Mouse (Mus musculus): Measurements from ENCODE around the gene Proser1.

Gene Proser1

GRCm38 (mm10) chr3:53463046-53463764 is at the start of gene Proser1, which contains the start of gene Nhlrc3:
TSS of gene Proser1 (plus strand) at chr3:53463666.
TSS of gene Nhlrc3 (minus strand) at chr3:53463332.
- DNase-seq (ENCODE audit: low read depth, low spot score), result peak; percentile 95

DNA sequence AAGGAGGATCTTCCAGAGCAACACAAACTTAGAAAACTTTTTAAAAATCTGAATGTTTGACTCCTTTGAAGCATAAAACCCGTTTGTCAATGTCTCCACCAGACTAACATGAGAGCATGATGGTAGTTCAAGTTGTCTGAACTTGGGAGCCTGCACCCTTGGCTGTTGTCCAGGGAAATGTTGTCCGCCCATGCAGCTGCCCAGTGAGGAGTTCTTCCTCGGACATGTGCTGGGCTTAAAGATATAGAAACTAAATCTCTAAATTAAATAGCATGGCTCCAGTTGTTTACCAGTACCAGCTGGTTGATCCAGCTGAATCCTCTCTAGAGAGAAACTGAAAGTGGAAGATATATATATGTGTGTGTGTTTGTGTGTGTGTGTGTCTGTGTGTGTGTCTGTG is 49.5 kb upstream of the Proser1 start:
- no peak for DNase-seq (ENCODE audit: low read depth, low spot score)

DNA sequence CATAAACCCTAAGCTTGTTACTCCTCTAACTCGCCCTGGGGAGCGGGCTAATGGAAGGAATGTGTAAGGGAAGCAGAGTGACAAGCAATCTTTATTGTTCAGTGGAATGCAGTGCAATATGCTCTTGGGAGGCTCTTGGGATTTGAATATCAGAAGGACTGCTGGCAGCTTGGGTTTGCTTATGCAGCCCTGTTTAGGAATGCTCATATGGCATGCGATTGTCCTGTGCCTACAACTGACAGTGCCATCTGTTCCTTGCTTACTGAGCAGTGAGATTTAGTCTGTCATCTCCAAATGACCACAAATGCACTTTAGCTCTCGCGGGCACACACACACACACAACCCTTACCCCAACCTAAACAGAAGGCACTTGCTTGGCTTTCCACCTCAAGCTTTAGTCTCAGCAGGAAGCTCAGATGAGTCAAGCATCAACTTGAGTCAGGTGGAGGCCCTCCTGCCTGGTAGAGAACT is 47.4 kb upstream of the Proser1 start:
- DNase-seq (ENCODE audit: low read depth, low spot score), result no peak

DNA sequence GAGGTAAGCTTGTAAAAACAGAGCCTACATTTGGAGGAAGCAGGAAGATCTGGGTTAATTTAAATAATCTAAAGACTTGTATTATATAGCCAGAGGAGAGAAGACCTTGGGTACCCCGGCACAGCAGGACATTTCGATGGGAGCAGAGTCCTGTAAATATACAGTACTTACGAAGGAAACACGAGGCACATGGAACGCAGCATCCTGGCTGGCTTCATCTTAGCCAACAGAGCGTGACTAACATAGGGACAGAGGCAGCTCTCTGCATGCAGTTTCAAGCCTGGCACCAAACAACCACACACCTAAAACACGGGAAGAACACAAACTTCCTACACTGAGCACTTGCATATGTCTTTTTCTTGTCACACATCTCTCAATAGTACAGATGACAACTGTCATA is 45.8 kb upstream of the Proser1 start:
- no peak for DNase-seq (ENCODE audit: low read depth, low spot score)

DNA sequence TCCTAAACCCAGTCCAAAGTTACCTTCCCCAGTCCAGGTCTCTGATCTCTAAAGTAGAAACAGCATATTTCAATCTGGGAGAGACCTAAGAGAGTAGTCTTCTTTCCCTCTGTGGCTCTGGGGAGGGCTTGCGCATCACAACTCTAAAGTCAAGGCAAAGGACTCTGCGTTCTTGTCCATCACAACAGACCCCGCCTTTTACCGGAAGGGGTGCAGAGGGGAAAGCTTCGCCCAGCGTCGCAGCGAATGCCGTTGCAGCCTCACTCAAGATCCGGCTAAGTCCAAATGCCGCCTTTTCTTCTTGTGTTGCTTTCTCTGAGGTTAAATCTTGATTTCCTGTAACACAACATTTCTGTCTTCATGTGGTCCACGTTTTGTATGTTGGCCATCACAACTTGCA is 41.8 kb upstream of the Proser1 start:
- peak; percentile 50 for DNase-seq (ENCODE audit: low read depth, low spot score)

GRCm38 (mm10) chr3:53422691-53423090 is 40.8 kb upstream of the Proser1 start:
- peak; percentile 42 for DNase-seq (ENCODE audit: low read depth, low spot score)

DNA sequence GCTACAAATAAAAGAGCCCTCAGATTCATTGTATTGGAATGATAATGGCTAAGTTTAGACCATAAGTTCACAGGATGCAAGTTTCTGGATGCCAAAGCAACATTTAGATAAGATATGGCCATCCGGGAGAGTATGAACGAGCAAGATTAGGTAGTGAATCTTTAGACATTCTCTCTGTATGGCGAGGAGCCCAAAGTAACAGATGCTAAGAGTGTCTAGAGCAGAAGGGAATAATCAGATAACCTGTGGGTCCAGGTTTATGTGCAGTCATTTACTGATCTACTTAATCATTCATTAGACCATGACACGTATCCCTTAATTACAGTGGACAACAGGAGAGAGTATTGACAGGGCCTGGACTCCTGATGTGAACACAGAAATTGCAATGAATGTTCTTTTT is 39.9 kb upstream of the Proser1 start:
- no peak for DNase-seq (ENCODE audit: low read depth, low spot score)

- peak; percentile 45 for DNase-seq (ENCODE audit: low read depth, low spot score)
Measured at GRCm38 (mm10) chr3:53434610-53435009, 28.9 kb upstream of the Proser1 start.

GRCm38 (mm10) chr3:53436550-53436949 is 26.9 kb upstream of the Proser1 start:
- no peak for DNase-seq (ENCODE audit: low read depth, low spot score)

DNA sequence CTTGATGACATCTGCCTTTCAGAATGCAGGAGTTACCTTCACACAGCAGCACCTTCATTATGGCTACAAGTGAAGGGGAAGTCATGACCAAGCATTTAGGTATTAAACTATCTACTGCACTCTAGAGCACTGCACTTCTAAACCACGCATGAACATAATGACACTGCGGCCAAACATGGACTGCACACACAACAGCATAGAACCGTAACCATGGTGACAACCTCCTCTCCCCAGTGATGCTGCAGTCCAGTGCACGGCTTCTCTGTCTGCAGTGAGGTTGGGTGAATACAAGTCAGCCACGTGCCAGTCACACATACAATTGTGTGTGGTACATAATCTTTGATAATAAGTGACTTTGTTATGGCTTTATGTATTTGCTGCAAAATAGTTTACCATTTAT is 17.9 kb upstream of the Proser1 start:
- DNase-seq (ENCODE audit: low read depth, low spot score), result no peak

GRCm38 (mm10) chr3:53446801-53447200 is 16.7 kb upstream of the Proser1 start:
- DNase-seq (ENCODE audit: low read depth, low spot score), result no peak

GRCm38 (mm10) chr3:53448208-53448607 is 15.3 kb upstream of the Proser1 start:
- DNase-seq (ENCODE audit: low read depth, low spot score), result peak; percentile 81

DNA sequence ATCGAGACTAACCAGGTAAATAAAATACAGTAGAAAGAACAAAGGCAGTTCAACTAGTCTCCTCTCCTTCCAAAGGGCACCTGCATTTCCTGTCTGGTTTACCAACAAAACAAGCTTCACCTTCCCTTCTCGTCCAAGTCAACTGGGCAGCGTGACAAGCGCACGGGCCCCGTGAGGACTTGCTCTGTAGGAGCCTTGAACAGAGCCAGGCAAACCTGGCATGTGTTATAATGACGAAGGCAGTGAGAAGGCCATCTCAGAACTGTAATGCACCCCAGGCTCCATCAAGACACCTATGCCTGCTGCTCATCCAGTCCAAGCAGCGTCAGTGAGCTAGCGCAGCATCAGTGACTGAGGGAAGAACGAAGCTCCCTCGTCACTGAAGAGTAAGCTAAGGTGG is 12.8 kb upstream of the Proser1 start:
- DNase-seq (ENCODE audit: low read depth, low spot score), result no peak

DNA sequence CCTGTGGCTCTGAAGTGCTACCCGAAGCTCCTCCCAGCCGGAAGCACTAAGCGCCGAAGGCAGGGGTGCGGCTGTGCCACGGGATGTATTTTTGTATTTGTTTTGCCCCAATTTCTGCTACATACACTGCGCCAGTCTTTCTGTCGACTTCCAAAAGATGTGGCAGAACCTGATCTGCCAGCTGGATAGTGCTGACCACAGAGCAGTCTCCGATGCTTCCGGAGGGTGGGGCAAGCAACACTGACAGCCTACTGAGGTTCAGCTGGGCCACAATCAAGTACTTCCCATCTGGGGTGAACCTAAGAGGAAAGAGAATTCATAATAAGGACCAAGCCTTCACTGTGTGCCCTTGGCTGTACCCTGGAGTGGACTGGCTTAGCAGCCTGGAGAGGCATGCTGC is 11.1 kb upstream of the Proser1 start:
- no peak for DNase-seq (ENCODE audit: low read depth, low spot score)

DNA sequence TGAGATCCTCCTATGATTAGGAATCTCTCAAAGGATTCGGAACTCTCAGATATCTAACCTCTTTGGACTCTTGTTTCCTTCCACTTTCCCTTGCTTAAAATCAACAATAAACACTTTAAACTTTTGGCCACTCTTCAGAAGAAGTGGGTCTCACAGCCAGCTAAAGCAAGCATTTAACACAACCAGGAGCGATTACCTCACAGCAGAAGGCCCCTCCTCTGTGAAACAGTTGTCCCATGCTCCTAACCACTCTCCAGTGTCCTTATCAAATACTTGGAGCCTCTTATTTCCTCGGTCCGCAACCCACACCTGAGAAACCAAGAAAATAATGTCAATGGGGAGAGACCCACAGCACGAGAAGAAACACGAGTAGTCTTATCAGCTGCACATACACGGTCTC is 10.1 kb upstream of the Proser1 start:
- no peak for DNase-seq (ENCODE audit: low read depth, low spot score)

DNA sequence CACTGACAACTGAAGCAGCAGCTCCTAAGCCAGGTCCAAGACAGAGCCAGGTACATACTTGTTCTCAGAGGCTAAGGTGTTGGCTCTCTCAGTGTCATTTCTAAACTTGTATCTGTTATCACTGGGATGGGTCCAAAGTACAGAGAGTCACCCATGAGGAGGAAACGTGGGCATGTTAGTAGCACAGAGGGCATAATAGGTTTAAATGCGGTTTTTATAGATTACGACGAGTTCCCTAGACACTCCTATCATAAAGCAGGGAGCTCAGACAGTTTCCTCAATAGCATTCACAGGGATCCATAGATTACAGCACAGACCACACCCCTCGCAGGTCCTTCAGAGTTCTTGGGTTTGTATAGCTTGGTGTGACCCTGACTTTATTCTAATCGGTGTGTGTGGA is 9.5 kb upstream of the Proser1 start:
- DNase-seq (ENCODE audit: low read depth, low spot score), result no peak

DNA sequence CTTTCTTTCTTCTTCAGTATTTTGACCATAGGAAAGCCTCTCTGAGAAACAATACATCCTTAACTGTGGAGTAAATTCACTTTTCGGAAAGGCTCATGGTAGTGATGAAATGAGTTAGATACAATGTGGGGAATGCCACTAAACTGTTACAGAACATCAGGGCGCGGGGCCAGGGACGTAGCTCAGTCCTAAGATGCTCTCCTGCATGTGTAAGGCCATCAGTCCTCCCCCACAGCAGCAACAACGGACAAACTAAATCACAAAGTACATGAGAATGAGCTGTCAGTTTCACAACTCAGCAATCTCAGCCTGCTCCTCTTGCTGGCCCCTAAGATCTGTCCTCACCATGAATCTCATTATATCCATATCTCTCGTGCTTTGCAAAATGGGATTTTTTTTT is 8.9 kb upstream of the Proser1 start:
- no peak for DNase-seq (ENCODE audit: low read depth, low spot score)

DNA sequence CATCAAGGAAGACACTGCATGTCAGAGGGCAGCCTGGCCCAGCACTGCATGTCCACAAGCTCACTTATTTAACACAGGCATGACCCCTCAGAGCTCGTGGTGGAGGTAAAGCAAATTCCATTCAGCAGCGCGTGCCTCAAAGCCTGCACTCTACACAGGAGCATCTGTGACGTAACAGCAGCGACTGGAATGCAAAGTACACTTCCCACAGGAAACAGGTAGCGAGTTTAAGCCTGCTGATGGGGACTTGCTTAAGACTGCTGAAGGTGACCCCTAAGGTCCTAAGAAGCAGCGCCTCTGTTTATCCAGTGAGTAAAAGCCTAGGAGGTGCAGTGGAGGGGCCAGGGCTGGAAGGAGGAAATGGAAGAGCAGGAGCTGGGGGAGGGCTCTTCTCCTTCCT is 8.5 kb upstream of the Proser1 start:
- peak; percentile 82 for DNase-seq (ENCODE audit: low read depth, low spot score)

GRCm38 (mm10) chr3:53457750-53458149 is 5.7 kb upstream of the Proser1 start:
- peak; percentile 63 for DNase-seq (ENCODE audit: low read depth, low spot score)

DNA sequence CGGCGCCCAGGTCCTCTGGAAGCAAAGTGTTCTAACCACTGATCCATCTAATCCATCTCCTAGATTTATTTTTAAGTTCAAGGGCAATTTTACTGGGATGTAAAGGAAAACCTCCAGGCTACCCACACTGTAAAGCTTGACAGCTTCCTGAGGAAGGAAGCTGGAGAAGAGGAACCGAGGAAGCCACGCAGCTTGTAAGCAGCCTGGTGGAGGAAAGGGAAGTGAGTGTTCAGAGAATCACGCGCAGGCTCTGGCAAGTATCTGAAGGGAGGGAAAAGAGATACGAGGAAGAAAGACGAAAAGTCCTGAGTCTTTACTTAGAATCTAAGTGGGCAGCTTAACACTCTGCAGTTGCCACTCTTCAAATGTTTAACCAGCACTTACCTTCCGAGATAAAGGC is 3.4 kb upstream of the Proser1 start:
- no peak for DNase-seq (ENCODE audit: low read depth, low spot score)

DNA sequence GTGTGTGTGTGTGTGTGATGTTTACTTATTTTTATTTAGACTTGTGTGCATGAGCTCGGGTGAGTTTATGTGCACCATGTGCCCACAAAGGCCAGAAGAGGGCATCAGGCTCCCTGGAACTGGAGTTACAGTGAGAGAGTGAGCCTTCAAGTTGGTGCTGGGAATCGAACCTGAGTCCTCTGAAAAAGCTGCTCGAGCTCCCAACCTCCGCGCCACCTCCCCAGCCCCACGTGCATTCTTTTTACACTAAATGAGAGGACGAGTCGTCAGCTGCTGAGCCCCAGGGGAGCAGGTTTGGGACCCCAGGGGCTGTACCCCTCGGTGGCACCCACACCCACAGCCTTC is 793 bp upstream of the Proser1 start:
- peak; percentile 82 for DNase-seq (ENCODE audit: low read depth, low spot score)

GRCm38 (mm10) chr3:53463765-53464114 is 274 bp downstream of the Proser1 start:
- no peak for DNase-seq (ENCODE audit: low read depth, low spot score)

DNA sequence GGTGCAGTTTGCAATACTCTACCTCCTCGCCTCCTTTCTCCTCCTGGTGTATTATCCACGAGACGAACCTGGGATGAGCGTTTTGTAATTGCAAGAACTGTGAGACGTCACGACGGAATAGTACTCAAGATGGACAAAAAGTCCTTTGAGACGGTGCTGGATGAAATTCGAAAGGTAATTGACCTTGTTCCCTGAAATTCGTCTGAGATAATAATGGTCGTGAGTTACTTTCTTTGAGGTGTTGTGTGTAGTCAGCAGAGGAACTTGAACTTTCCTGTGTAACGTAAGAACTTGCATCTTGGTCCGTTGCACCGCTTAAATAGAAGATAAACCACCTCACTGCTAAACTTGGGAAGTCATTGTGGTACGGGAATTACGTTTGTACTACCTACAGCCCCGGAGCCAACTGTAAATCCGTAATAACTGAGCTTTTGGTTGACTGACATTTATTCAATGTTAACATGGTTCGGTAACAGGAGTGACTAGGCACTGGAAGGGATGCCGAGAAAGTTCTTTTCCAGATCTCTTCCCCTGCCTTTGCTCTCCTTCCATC is 756 bp downstream of the Proser1 start:
- no peak for DNase-seq (ENCODE audit: low read depth, low spot score)

DNA sequence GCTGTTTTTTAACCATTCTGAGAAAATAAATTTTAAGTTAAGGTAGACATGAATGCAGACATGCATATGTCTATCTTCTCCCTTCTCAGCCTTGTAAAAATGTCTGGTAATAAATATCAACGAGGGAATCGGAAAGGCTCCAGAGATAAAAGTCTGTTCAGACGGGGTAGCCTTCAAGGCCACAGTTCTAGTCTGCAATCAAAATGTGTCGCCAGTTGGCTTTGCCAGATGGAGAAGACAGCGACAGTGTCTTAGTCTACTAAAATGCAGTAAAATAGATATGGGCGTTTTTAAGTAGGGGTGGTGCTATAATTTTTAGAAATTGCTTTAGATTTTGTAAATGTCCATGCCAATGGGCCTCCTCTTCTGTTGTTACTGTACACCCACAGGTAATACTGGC is 1.9 kb downstream of the Proser1 start:
- no peak for DNase-seq (ENCODE audit: low read depth, low spot score)

Data from ES-CJ7 (cell line).